Comparison of ENCODE assay signal across 8 mouse cellular contexts in genomic region chr7:127208295-127208552, GRCm38 (mm10). TPM values are rescaled to one million over a fixed set of nuclear protein-coding genes. Genes with fewer than 3 reads are reported as not detected.
DNase-seq lines count a peak whose midpoint lies in the region; ATAC-seq lines count a peak whose summit lies in the region.

TSS of gene Tbc1d10b (minus strand) at chr7:127208468.

- H3K27ac ChIP-seq in kidney, embryonic 16.5 days (ENCODE audit: low read length) = peak within 1 kb of the TSS; percentile 85
- peak within 1 kb of the TSS; percentile 79 for H3K27ac ChIP-seq in intestine, embryonic 14.5 days (ENCODE audit: low read depth)

- peak within 1 kb of the TSS; percentile 95 for H3K4me3 ChIP-seq in kidney, embryonic 16.5 days (ENCODE audit: low read length)
- peak within 1 kb of the TSS; percentile 90 for H3K4me3 ChIP-seq in intestine, embryonic 14.5 days (ENCODE audit: low read depth, low read length)

- H3K9me3 ChIP-seq in kidney, embryonic 16.5 days (ENCODE audit: low read length) = no peaks in the 10 kb centered on the region
- no peaks in the 10 kb centered on the region for H3K9me3 ChIP-seq in intestine, embryonic 14.5 days (ENCODE audit: control insufficient read depth, low read length)

- no peak for DNase-seq in kidney, postnatal 36 days
- DNase-seq in adrenal gland, adult 8-10 months = no peak
- no peak for DNase-seq in gastrocnemius, postnatal 10 days
- DNase-seq in intestine, embryonic 14.5 days (ENCODE audit: low spot score) = no peak
- no peak for DNase-seq in cerebellum, postnatal 10 days
- no peak for DNase-seq in natural killer cell, adult 2 months (ENCODE audit: low spot score in 2 of 2)

- H3K9ac ChIP-seq in kidney, embryonic 16.5 days (replicated peaks; ENCODE audit: low read length) = peak within 1 kb of the TSS; percentile 92
- H3K9ac ChIP-seq in intestine, embryonic 14.5 days (ENCODE audit: low read length) = peak within 1 kb of the TSS; percentile 91

- H3K27me3 ChIP-seq in kidney, embryonic 16.5 days (ENCODE audit: insufficient read depth, low read length) = no peaks in the 10 kb centered on the region
- H3K27me3 ChIP-seq in intestine, embryonic 14.5 days (replicated peaks; ENCODE audit: control insufficient read depth, insufficient read depth, low read length) = no peaks in the 10 kb centered on the region

- peaks cover 4% of the 10 kb centered on the region; the same call in 1 of the 2 replicates for H3K36me3 ChIP-seq in kidney, embryonic 16.5 days (ENCODE audit: insufficient read depth, low read length)
- H3K36me3 ChIP-seq in intestine, embryonic 14.5 days (ENCODE audit: control insufficient read depth, insufficient read depth, low read length) = peaks cover 16% of the 10 kb centered on the region

- H3K4me1 ChIP-seq in kidney, embryonic 16.5 days (ENCODE audit: insufficient read depth, low read length) = peaks cover 16% of the 10 kb centered on the region
- H3K4me1 ChIP-seq in intestine, embryonic 14.5 days (replicated peaks; ENCODE audit: control insufficient read depth, insufficient read depth, low read length) = peaks cover 16% of the 10 kb centered on the region

- WGBS in kidney, embryonic 16.5 days = 0% methylated on average over 23 of the region's 44 CpGs
- WGBS in intestine, embryonic 14.5 days = under 1% methylated on average over 32 of the region's 44 CpGs

- ATAC-seq in kidney, embryonic 16.5 days (ENCODE audit: low FRiP score, low TSS enrichment) = no peak; the same call in 1 of the 2 replicates
- ATAC-seq in intestine, embryonic 14.5 days (replicated peaks; ENCODE audit: low FRiP score, low TSS enrichment, low read depth) = peak; percentile 71
- no peak for ATAC-seq in megakaryocyte progenitor cell, adult 5-6 weeks (replicated peaks; ENCODE audit: poor library complexity)

- peak within 1 kb of the TSS; percentile 96 for H3K4me2 ChIP-seq in kidney, embryonic 16.5 days (replicated peaks; ENCODE audit: low read depth, low read length)
- peak within 1 kb of the TSS; percentile 92 for H3K4me2 ChIP-seq in intestine, embryonic 14.5 days (ENCODE audit: low read length)

RNA-seq across cellular contexts. Expression of gene Tbc1d10b, which starts in this region (rescaled TPM):
- 23.2 and 25.8 TPM in 2 replicates for polyA plus RNA-seq in kidney, embryonic 16.5 days (2015; fragmentation: Nextera tagmentation; extraction: Ambion mirVana)
- 10 to 100 TPM; 47.9 to 63.7 (median 57.0) TPM for total RNA-seq in adrenal gland, adult 8-10 months (2022)
- total RNA-seq in gastrocnemius, postnatal 10 days (2021) = 10 to 100 TPM; 38.6 to 45.1 TPM
- 21.3 and 21.4 TPM in 2 replicates for polyA plus RNA-seq in intestine, embryonic 14.5 days (2014; fragmentation: Nextera tagmentation; extraction: Ambion mirVana)
- total RNA-seq in megakaryocyte progenitor cell, adult 5-6 weeks (2015) = 12.8 and 13.8 TPM in 2 replicates
- total RNA-seq in megakaryocyte progenitor cell, adult 5-6 weeks (2017) = 34.0 and 36.0 TPM in 2 replicates
